Mouse (Mus musculus) gonadal fat pad, adult 2 months (tissue): ENCODE measurements around the gene Drc1. TPM values are rescaled to one million over a fixed set of nuclear protein-coding genes. Genes with fewer than 3 reads are reported as not detected.

Experiments used
- DNase-seq: peaks from one replicate; pipeline ENCODE4 v3.0.0-alpha.2; 2012; ENCODE audit warnings: low read depth
- polyA plus RNA-seq: library from polyadenylated mRNA; depleted of rRNA; stranded (reverse); fragments of >200 nt; gene quantifications from 2 replicates; pipeline ENCODE4 v1.2.3, GENCODE M21; 2012

Drc1 gene
- polyA plus RNA-seq, 1 experiment = 0.43 TPM

- no peak for DNase-seq
Observed at GRCm38 (mm10) chr5:30285944-30286799, 5.0 kb downstream of the Drc1 start.

- no peak for DNase-seq
Observed at GRCm38 (mm10) chr5:30287106-30287882, 6.1 kb downstream of the Drc1 start.

- no peak for DNase-seq
Observed at GRCm38 (mm10) chr5:30340815-30341214, 59.6 kb downstream of the Drc1 start.

GRCm38 (mm10) chr5:30341601-30342365 lies 60.6 kb downstream of the Drc1 start:
- DNase-seq = no peak

- DNase-seq = no peak
Observed at GRCm38 (mm10) chr5:30342601-30343015, 61.4 kb downstream of the Drc1 start.

GRCm38 (mm10) chr5:30343107-30343506 lies 61.9 kb downstream of the Drc1 start:
- DNase-seq = no peak

- no peak for DNase-seq
Observed at GRCm38 (mm10) chr5:30343886-30344285, 62.7 kb downstream of the Drc1 start.

- DNase-seq = no peak
Observed at GRCm38 (mm10) chr5:30353605-30354004, 72.4 kb downstream of the Drc1 start.

- DNase-seq = no peak
Observed at GRCm38 (mm10) chr5:30355114-30355513, 73.9 kb downstream of the Drc1 start.

GRCm38 (mm10) chr5:30355559-30356159 lies 74.5 kb downstream of the Drc1 start:
- DNase-seq = no peak

- DNase-seq = no peak
Observed at GRCm38 (mm10) chr5:30356647-30357046, 75.5 kb downstream of the Drc1 start.

GRCm38 (mm10) chr5:30358436-30359099 lies 77.4 kb downstream of the Drc1 start:
- no peak for DNase-seq

- DNase-seq = peak; percentile 84
Observed at GRCm38 (mm10) chr5:30367405-30367804, 86.2 kb downstream of the Drc1 start.

- DNase-seq = peak; percentile 82
Observed at GRCm38 (mm10) chr5:30369426-30369825, 88.2 kb downstream of the Drc1 start.

GRCm38 (mm10) chr5:30382876-30383275 lies 101.7 kb downstream of the Drc1 start:
- DNase-seq = no peak

- no peak for DNase-seq
Observed at GRCm38 (mm10) chr5:30387726-30388125, 106.5 kb downstream of the Drc1 start.

- DNase-seq = no peak
Observed at GRCm38 (mm10) chr5:30389836-30390235, 108.6 kb downstream of the Drc1 start.

- DNase-seq = no peak
Observed at GRCm38 (mm10) chr5:30391473-30391872, 110.3 kb downstream of the Drc1 start.

- no peak for DNase-seq
Observed at GRCm38 (mm10) chr5:30400521-30400920, 119.3 kb downstream of the Drc1 start.

- no peak for DNase-seq
Observed at GRCm38 (mm10) chr5:30401165-30401564, 120.0 kb downstream of the Drc1 start.

GRCm38 (mm10) chr5:30406876-30407275 lies 125.7 kb downstream of the Drc1 start:
- no peak for DNase-seq
